Mouse (Mus musculus) right cerebral cortex, adult 18-20 months (tissue): ENCODE data around the gene Cyb5rl.
A peak's percentile ranks its signal among the peaks of the same experiment; 100 is the strongest.

Experiments
- DNase-seq: peaks from one replicate; pipeline ENCODE4 v3.0.0; 2022; ENCODE audit warnings: mixed read lengths

The Cyb5rl gene

DNA sequence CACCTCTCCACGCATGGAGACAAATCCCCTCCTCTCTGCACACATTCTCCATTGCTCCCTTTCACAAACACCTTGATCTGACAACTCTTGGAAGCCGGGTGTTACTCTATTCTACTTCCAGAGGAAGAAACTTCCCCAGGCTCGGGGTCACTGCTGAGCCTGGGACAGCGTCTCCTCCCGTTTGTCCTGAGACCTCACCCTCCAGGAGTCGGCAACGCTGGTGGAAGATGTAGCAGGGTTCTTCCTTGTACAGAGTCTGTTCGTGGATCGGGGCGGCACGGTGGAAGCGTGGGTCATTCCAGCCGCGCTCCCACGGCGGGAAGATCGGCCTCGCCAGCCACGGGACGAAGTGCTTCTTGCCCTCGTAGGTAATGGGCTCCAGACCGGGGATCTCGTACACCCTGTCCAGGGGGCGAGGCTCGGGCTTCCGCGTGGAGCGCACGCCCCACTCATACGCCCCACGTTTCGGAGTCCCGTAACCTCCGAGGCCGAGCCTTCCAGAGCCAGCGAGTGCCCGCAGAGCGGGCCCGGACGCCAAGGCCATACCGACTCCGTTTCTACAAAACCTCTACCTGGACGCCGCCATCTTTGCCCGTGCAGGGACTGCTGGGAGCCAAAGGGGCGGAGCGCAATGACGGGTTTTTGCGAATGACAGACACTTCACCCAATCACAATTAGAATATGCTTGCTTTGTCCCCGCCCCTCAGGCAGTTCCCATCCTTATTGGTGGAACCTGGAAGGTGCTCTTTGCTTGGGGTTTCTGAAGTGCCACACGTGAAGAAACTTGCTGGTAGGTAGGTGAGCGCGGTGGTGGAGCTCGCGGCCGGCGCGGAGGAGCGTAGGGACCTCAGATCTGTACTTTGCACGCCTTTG, at the start of gene Cyb5rl, which contains the start of gene Mrpl37:
Gene Cyb5rl (plus strand): TSS at position 737 of the 873 bp plus-strand sequence.
Gene Mrpl37 (minus strand): TSS at position 617 of the 873 bp plus-strand sequence.
- peak; percentile 97 for DNase-seq

DNA sequence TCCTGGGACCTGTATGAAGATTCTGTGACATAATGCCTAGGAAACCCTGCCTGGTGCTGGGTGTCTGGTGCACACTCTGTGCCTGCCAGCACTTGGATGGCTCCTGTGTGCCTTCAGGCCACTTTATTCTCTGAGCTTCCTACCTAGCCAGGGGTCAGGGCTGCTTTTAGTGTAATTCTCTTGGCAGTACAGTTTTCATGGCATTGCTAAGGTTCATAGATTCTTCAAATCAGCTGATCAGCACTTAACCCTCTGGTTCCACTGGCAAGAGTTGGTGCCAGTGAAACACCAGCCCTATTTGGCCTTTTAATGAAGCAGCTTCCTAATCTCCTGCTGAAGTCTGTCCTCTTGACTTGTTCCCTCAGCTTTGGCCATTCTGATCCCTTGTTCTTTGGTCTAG, 49.5 kb upstream of the Cyb5rl start:
- DNase-seq, result no peak

DNA sequence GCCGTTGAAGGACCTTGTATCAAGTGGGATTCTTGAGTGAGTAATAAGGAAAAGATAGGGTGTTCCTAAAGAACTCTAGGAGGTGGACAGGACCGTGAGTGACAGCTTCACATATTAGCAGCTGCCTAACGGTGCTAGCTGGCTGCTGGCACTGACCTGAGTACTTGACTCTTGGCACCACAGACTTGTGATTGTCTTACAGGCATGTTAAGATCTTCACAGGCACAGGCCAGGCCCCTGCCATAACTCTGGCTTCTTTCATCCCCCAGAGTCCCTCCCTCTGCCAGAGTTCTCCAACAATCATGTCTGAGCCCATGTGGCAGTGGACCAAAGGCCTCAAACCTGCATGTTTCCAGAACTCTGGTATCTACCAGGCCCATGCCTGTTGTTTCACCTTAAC, 48.3 kb upstream of the Cyb5rl start:
- no peak for DNase-seq

DNA sequence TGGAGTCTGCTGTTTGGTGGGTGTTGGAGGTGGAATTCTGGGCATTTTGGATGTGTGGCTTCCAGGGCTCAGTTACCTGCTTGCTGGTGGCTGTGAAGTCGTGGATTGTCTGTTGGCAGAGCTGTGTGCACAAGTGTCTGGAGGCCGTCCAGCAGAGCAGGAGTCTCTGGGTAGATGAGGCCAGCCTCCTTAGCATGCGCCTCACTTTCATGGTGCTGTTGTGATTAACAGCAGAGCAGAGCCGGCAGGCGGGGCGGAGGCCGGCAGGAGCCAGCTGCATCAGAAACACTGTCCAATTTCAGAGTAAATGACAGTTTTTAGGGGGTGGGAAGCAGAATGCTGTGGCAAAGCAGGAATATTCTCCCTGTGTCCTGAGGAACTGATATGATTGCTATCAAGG, 47.8 kb upstream of the Cyb5rl start:
- peak; percentile 78 for DNase-seq

DNA sequence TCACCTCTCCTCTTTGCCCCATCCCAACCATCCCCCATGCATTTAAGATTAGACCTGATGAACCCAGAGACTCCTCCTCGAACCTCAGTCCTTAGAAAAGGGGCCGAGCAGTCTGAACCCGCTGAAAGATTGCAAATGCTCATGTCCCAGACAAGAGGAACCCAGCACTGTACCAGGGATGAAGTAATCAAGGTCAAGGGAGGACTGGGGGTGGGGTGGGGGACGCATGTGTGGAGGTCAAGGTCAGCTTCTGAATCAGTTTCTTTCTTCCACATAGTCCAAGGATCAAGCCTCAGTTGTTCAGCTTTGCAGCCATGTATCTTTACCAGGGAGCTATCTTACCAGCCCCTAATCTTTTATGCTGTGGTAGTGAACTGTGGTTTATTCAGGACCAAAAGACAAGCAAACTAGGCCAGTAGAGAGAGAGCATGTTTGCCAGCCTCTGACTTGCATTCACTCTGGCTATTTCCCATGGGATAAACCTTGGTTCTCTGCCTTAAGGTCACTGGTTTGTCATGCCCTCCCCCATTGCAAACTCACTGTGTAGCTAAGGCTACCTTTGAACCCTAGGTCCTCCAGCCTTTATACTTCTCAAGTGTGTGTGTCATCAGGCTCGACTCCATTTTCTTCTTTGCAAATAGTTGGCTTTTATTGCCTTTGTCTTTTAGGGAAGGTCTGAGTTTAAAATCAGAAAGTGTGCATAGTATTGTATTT, 46.3 kb upstream of the Cyb5rl start:
- no peak for DNase-seq

DNA sequence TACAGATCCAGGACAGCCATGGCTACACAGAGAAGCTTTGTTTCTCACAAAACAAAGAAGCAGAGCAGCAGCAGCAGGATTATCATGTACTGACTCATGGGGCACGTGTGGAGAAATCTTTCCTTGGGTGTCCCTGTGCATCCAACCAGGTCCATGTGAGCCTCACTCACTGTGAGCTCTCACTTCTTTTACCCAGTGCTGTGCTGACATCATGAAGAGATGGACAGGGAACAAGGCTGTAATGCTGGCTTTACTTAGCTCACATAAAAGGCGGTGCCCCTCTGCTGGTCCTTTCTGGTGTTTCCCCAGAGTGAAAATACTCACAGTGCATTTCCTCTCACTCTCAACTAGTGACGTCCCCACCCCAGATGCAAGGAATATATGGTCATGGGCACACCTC, 45.3 kb upstream of the Cyb5rl start:
- DNase-seq, result no peak

DNA sequence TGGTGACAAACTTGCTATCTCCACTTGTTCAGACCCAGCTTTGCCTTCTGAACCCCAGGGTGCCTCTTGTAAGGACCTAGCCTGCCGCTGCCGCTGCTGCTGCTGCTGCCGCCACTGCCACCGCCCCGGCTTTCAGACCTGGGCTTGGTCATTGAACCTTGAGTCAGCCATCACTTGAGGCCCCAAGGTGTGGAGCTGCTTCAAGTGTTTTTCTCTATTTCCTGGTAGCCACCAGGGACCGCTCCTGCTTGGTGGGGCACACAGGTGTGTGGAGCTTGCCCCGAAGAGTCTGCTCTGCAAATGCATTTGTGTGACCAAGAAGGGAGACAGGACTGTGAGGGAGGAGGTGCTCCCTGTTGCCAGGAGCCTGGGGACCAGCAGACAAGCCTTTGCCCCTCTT, 41.9 kb upstream of the Cyb5rl start:
- DNase-seq, result no peak

DNA sequence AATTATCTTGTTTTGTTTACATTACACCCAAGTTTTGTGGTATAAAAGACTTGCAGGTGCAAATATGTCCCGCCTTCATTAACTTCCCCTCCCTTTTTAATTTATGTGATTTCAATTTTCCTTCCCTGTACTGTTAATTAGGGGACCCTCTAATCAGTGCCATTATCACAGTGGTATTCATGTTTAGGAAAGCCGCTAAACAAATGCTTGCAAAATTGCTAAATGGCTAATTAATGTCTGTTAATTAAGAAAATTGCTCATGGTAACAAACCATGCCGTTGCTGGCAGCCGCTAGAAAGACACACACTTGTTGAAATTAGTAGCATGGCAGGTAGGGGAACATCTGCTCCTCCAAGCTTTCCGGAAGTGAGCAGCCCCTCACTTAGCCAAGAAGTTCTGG, 41.4 kb upstream of the Cyb5rl start:
- DNase-seq, result no peak

DNA sequence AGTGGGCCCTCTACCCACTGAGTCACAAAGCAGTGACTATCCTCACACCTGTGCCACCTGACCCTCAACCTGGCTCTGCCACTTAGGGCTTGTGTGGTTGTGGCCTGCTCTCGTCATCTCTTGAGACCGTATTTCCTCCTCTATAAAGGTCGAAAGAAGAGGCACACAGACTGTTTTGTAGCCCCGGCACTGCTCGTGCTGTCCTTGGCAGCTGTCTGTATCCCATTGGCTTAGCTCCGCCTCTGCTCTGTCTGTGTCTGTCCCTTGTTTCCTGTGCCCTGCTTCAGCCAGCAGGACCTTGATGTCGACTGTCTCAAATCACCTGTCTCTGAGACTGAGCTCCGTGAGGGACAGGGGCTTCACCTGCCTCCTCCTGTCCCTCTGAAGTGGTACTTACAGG, 40.3 kb upstream of the Cyb5rl start:
- DNase-seq, result no peak

DNA sequence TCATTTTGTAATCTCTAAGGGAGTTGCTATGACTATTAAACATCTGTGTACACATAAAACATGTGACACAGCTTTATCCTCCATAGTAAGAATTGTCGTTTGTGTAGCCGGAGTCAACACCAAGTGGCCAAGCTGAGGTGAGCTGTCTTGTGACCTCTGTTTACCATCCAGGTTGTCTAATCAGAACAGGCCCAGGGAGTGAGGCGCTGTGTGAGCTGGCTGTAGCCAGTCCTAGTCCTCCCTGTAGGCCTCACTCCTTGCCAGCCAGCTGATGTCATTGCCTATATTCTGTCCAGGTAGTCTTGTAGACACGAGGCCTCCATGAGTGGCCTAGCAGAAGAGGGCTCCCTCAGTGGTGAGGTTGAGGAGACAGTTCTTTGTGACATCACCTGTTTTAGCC, 31.1 kb upstream of the Cyb5rl start:
- DNase-seq, result no peak

DNA sequence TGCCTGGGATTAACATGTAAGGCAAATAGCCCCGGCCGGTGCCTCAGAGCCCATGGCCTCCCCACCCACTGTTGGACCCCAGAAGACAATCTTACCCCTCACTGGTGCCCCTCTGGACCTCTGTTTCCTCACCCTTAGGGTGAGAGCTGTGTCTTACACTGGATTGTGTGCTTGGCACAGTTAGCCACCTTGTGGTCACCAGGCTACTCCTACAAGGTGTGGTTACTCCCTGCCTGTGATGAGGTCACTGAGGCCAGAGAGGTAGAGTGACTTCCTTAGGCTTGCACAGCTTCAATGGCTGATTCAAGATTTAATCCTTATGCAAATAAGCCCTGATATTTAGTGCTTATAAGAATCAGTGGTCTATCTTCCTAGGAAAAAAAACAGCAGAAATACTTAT, 29.8 kb upstream of the Cyb5rl start:
- DNase-seq, result no peak

DNA sequence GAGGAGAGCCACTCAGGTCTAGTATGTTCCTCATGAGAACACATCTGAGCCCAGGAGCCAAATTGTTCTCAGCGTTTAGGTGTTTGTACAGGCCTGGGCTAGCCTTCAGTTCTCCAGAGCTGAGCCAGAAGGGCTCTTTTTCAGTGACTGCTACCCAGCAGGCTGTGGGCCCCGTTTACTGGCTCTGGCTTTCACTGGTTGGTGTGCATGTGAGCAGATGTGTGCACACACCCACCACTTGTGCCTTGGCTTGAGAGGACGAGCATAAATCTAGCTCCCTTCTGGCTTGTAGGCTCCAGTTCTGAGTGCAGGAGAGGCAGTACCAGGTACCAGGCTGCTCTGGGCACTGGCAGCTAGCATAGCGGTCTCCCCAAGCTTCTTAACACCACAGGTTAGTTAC, 28.5 kb upstream of the Cyb5rl start:
- DNase-seq, result peak; percentile 60

DNA sequence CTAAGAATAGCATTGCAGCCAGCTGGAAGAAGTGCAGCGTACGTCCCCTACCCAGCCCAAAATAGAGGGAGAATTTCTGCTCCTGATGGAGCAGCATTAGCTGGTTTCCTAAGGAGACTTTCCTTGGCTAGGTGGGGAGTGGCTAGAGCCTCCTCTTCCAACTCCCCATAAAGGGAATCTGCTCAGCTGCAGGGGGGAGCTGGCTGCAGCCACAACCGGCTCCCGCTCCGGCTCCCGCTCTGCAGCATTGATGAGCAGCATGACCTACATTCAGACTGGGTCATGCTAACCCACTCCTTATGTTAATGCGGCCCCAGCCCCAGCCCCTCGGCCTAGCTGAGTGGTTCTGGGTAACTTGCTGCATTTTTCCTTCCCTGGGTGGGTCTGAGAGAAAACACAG, 27.5 kb upstream of the Cyb5rl start:
- no peak for DNase-seq

DNA sequence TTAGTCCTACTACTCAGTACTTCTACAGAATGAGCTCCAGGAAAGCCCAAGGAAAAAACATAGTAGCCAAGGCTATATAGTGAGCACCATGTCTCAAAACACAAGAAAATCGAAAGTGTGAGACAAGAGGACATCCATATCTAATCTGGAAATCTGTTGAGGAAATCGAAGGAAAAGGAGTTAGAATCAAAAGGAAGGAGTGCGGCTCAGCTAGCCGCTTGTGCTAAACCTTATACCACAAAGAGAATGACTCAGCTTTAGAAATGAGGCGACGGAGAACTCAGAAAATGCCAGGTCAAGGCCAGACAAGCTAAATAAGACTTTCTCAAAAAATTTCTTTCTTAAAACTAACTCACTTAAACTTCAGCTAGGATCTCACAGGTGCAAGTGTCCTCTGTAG, 24.5 kb upstream of the Cyb5rl start:
- DNase-seq, result no peak

DNA sequence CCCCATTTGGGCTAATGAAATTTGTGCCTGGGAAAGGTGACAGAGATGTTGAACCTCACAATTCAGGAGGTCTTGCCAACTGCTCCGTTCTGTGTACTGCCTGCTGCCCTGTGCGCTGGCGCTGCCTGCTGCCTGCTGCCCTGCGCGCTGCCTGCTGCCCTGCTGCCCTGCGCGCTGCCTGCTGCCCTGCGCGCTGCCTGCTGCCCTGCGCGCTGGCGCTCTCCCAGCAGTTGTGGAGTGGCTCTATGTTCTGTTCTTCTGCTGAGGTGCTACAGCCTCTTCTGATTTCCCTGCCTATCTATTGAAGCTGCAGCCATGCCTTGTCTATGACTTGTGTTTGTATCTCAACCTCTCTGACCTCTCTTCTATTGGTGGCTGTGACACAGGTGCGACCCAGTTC, 21.6 kb upstream of the Cyb5rl start:
- DNase-seq, result no peak

DNA sequence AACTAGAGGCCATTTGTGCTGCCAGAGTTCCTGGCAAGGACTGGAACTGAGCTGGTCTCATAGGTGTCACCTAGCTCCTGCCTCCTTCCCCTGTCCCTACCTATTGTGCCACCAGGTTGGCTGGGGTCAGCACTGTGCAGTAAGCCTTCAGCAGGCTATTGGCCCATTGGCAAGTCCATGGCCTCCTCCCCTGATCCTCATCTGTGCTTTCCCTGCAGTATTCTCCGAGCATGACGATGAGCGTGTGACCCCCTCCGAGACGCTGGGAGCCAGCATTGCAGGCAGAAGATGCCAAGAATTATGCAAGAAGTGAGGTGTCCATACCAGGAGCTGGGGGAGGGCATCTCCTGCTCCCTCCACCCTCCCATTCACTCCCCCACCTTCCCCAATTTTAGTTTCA, 19.0 kb upstream of the Cyb5rl start:
- no peak for DNase-seq

DNA sequence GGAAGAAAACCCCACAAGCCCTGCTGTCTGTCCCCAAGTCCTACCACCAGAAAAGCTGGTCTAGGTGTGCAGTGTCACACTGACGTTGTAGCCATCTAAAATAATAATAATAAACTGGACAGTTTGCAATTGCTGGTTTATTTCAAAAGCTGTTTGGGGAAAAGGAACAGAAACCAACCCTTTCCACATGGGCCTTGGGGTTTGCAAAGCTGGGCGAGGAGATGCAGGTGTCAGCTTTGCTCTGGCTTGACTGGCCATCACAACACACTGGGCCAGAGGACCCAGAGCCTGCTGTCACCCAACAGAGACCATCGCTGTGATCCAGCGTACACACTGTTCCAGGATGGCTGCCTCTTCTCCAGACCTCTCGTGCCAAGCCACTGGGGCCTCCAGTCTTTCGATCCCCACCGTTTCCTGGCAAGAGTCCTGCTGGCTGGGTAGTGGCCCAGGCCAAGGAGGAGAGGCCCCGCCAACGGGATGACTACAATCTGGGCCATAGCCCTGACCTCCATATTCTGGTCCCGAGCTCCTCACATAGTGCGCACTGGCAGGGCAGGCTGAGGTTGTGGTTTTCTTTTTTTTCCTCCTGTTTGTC, 18.1 kb upstream of the Cyb5rl start:
- DNase-seq, result peak; percentile 51

DNA sequence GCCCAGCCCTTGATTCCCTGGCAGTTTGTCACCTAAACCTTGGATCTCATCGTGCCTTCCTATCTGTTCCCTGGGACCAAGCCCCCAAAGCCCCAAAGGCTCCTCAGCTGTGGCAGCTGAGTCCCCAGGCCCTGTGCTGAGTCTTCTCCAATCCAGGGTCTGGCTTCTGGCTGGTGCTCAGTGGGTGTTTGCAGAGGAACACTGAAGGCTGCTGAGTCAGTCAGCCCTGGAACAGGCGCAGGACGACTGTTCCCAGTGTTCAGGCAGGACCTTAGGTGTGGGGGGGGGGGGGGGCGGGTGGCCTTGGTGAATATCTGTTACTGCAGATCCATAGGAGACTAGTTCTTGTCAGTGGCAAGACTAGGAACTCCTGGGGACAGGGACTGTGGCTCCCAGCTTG, 14.9 kb upstream of the Cyb5rl start:
- peak; percentile 52 for DNase-seq

DNA sequence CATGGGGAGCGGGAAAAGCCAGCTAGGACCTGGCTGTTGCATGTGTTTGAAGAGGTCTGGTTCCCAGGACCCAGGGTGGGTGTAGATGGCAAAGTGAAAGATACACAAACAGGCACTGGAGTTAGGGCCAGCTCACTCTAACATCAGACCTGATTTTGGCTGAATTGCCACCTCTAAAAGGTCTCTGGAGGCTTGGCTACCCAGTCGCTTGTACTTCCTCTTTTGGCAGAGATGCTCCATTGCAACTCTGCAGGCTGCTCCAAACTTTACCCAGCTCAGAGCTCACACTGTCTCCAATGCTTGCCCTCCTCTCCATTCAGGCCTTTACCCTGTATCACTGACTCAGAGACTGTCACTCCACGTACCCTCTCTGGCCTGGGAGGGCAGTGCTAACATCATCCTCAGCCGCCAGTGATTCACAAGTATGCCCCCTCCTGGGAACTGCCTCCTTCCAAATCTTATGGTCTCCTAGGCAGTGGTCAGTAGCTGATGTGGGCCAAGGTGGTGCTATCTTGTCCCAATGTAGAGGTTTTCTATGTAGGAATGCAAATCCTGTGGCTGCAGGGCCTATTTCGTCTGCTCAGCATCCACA, 13.7 kb upstream of the Cyb5rl start:
- no peak for DNase-seq

DNA sequence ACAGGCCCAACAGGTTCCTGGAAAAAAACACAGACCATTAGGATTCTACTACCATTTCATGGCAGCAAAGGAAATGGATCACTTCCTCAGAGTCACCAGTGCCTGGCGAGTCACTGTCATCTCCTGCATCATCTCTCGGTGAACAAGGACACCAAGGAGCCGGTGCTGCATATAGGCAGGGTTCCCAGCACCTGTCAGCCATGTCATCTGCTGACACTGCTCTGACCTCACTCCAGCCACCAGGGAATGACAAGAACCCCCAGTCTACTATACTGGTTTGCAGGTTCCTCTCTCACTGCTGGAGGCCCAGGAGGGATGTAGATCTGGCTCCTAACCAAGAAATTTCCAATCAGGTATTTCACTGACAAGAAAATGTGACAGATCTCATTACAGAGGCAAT, 10.7 kb upstream of the Cyb5rl start:
- DNase-seq, result no peak

DNA sequence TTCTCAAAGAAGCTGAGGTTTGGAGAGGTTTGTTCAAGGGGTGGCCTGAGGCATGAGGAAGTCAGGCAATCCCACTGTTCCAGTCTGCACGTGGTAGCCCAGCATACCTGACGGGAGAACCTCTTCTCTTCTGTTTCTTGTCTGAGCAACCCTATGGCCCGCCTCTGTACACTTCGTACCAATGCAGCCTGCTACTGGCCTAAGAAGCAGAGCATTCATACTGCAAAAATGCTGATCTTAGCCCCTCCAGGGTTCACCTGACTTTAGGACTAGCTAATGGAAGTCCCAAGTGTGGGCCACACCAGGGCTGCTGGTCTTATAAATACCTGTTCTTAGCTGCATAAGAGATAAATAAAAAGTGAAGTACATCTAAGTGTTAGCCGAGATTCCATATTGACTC, 8.4 kb upstream of the Cyb5rl start:
- no peak for DNase-seq

DNA sequence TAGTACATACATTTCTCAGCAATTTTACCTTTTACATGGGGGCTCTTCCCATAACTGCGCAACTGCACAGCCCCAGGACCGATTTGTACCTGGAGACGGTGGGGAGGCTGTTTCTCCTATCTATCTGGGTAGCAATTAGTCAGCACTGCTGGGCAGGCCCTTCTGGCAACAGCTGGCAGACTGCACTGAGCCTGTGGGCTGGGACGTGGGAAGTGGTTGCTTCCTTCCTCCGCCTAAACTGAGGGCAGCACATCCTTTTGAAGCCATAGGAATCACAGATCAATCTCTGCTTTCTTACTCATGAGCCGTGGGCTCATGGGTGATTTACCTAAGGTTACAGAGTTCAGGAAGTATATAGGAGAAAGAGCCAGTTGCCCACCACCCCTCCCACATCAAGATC, 8.0 kb upstream of the Cyb5rl start:
- peak; percentile 71 for DNase-seq

DNA sequence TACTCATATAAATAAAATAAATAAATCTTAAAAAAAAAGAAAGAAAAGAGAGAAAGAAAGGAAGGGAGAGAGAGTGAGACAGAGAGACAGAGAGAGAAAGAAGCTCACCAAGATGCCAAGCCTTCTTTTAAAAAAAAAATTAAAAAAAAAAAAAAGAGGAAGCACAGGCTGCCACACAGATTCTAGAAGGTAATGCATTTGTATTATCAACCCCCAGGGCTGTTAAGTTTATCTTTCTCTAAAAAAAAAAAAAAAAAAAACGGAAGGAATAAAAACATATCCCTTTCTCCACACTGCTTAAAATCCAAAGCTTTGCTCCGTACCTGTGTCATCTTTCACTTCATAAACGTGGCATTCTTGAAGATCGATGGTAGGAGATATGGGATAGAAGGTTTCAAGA, 5.2 kb upstream of the Cyb5rl start:
- no peak for DNase-seq

DNA sequence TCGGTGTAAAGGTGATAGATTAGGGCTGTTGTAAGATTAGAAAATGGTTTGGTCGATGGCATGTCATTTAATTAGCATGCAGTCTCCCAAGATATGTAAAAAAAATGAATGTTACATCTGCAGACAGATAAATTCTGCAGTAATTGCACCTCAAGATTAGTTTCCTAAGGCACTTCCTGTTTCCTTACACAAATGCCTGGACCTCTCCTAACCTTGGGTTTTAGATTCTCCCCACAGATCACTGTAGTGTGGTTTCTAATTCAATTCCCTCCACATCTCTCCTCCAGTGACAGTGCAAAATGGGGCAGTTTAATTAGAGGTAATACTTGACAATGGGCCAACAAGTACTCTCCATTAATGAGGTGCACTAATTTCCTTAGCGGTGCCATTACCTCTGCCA, 3.6 kb upstream of the Cyb5rl start:
- no peak for DNase-seq
